Mouse (Mus musculus): ENCODE data around the gene Pcsk1. TPM values are rescaled to one million over a fixed set of nuclear protein-coding genes. Genes with fewer than 3 reads are reported as not detected.

The Pcsk1 gene
- total RNA-seq (2023) = 0.29 TPM

DNA sequence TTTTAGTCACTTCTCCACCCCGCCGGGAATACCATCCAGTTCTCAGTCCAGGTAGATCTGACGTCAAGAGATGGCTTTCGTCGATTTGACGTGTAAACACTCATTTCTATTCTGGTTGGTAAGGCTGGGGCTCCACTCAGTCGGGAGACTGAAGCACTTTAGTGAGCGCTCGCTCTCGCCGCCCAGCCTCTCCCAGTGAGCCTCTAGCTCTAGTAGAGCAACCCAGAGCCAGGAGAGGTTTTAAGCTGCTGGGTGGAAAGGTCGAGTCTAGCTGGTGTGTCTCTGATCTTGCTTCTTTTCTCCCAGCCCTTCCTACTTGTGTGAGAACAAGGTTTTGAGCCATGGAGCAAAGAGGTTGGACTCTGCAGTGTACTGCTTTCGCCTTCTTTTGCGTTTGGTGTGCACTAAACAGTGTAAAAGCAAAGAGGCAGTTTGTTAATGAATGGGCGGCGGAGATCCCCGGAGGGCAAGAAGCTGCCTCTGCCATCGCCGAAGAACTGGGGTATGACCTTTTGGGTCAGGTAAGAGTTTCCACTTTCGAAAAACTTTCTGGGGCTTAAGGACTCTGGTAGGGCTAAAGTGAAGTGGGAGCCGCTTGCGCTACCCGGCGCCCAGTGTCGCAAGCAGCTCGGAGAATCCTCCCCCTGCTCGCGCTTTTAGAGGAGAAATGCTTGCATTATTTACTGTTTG is at the start of gene Pcsk1:
Pcsk1 (plus strand) TSS at position 106 of the 690 bp plus-strand sequence.

